Mouse (Mus musculus) inflammation-experienced regulatory T-cells, adult 16 weeks (primary cell): Measurements from ENCODE around the gene Slc38a10. TPM values are rescaled to one million over a fixed set of nuclear protein-coding genes. Genes with fewer than 3 reads are reported as not detected.

Experiments used
- polyA plus RNA-seq: library from polyadenylated mRNA; unstranded; fragments of 100-300 nt; shearing (Covaris generic); gene quantifications from one replicate; pipeline ENCODE4 v1.2.1, GENCODE M21; 2017

The Slc38a10 gene
- 160 TPM for polyA plus RNA-seq

DNA sequence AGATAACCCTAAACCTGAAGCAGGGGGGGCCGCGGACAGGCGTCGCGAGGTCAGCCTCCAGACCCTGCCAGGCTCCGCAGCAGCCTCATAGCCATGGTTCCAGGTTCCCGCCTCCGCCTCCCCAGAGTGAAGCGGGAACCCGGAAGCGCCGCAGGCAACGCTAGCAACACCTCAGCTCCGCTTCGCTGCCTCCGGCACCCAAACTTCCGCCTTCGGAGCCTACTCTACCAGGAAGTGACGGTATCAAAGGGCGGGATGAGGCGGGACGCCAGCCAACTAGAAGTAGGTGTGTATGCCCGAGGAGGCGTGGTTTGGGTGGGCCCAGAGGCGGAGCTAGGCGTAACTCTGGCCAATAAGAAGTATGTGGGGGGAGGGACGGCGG lies at the start of gene Slc38a10:
Slc38a10 (minus strand) TSS at position 234 of the 382 bp plus-strand sequence.

GRCm38 (mm10) chr11:120098588-120099511 lies 52.3 kb downstream of the Slc38a10 start, which contains the start of the genes Tepsin and Ndufaf8:
TSS of gene Tepsin (minus strand) at chr11:120098731.
TSS of gene Ndufaf8 (plus strand) at chr11:120098928.

GRCm38 (mm10) chr11:120086702-120087152 lies 64.4 kb downstream of the Slc38a10 start, which contains the start of gene Cep131:
TSS of gene Cep131 (minus strand) at chr11:120086827.

Other genes starting within 250 kb of the Slc38a10 start
- 67.3 TPM for gene Chmp6, start 237.9 kb downstream of the Slc38a10 start, polyA plus RNA-seq
- 17.6 TPM for gene Baiap2, start 208.6 kb downstream of the Slc38a10 start, polyA plus RNA-seq
- 0.05 TPM for gene Aatk, start 104.2 kb downstream of the Slc38a10 start, polyA plus RNA-seq
- gene Cep131, start 64.5 kb downstream of the Slc38a10 start, polyA plus RNA-seq: 3.5 TPM
- 33.5 TPM for gene Tepsin, start 52.6 kb downstream of the Slc38a10 start, polyA plus RNA-seq
- gene Ndufaf8, start 52.4 kb downstream of the Slc38a10 start, polyA plus RNA-seq: 100.0 TPM
- gene Bahcc1, start 81.6 kb upstream of the Slc38a10 start, polyA plus RNA-seq: not detected
- gene Actg1, start 197.2 kb upstream of the Slc38a10 start, polyA plus RNA-seq: 2,711 TPM
- gene Fscn2, start 210.2 kb upstream of the Slc38a10 start, polyA plus RNA-seq: not detected
- 32.1 TPM for gene Faap100, start 227.4 kb upstream of the Slc38a10 start, polyA plus RNA-seq